Mouse (Mus musculus): ENCODE results near the gene Ptprz1. TPM values are rescaled to one million over a fixed set of nuclear protein-coding genes. Genes with fewer than 3 reads are reported as not detected.

Ptprz1 gene
- polyA plus RNA-seq (2015; fragmentation: Nextera tagmentation; extraction: Ambion mirVana) = 2.3 and 5.5 TPM in 2 replicates

GRCm38 (mm10) chr6:22874781-22875613 lies at the start of gene Ptprz1:
Gene Ptprz1, plus strand, starts transcription at chr6:22875502.

